Mouse (Mus musculus): ENCODE measurements around the gene Tbc1d21. TPM values are rescaled to one million over a fixed set of nuclear protein-coding genes. Genes with fewer than 3 reads are reported as not detected.
A peak's percentile ranks its signal among the peaks of the same experiment; 100 is the strongest.

The Tbc1d21 gene
- polyA plus RNA-seq, 1 experiment from 2014 or later: not detected

DNA sequence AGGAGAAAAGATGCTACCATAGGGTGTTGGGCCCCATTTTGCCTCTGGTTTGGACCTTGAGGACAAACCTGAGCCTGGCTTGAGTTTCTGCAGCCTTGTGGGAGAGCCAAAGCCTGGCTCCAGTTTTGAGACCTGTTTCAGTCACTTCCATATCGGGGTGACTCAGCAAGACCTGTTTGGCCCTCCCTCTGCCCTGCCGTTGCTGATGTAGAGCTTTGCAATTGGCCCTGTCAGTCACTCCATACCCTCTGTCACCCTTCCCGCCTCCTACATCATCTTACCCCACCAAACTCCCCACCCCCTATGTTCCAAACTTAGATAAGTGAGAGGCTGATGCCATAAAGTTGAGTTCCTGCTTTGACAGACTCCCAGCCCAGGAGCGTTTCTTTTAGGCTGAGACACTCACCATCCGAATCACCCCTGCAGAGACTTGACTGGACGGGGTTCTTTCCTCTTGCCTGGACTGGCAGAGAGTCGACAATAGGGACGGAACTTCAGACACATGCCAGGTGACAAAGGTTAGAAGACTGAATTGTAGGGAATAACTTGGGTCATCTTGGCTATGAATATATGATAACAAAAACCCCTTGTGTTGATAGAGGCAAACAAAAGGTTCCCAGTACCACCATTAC is 33.5 kb downstream of the Tbc1d21 start:
- no peak overlapping the region for H3K27ac ChIP-seq
- no peak overlapping the region for H3K4me2 ChIP-seq
- H3K36me3 ChIP-seq: no peaks in the 10 kb centered on the region
- ATAC-seq (ENCODE audit: insufficient number of reproducible peaks, low FRiP score, low TSS enrichment, low read depth): no peak
- H3K9ac ChIP-seq: no peak overlapping the region
- 66% methylated on average over 8 of the region's 8 CpGs for WGBS
- no peaks in the 10 kb centered on the region for H3K9me3 ChIP-seq
- no peaks in the 10 kb centered on the region for H3K27me3 ChIP-seq
- H3K4me3 ChIP-seq: no peak overlapping the region
- no peaks in the 10 kb centered on the region for H3K4me1 ChIP-seq

GRCm38 (mm10) chr9:58331276-58331675 is 39.0 kb downstream of the Tbc1d21 start:
- 52% methylated on average over 3 of the region's 3 CpGs for WGBS
- H3K27ac ChIP-seq: no peak overlapping the region
- no peak for ATAC-seq (ENCODE audit: insufficient number of reproducible peaks, low FRiP score, low TSS enrichment, low read depth)
- H3K9me3 ChIP-seq: no peaks in the 10 kb centered on the region
- H3K36me3 ChIP-seq: no peaks in the 10 kb centered on the region
- H3K4me1 ChIP-seq: 0 out of 2 replicates have a peak, but pooled peaks cover 2% of the 10 kb centered on the region
- no peak overlapping the region for H3K4me2 ChIP-seq
- H3K9ac ChIP-seq: no peak overlapping the region
- H3K27me3 ChIP-seq: 0 out of 2 replicates have a peak, but pooled peaks cover 3% of the 10 kb centered on the region
- no peak overlapping the region for H3K4me3 ChIP-seq

DNA sequence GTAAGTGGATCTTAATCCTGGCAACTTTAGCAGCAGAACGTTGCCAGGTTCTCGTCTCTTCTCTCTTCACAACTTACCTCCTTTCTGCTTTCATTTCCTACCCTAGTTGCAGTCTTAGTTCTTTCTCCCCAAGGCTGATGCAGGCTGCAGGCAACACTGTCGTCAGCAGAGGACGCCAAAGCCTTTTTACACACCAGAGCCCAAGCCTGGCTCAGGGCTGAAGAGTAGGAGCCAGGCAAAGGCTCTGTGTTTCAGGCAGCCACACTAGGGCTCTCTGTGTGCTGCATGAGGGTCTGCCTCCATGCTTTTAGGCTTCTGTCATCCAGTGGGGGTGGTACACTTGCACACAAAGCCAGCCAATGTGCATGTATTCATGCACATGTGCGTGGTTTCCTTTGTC is 40.0 kb downstream of the Tbc1d21 start:
- Histone ChIP-seq H3K9me3 (no peaks in the 10 kb centered on the region), H3K9ac (no peak overlapping the region), H3K36me3 (no peaks in the 10 kb centered on the region), H3K4me3 (no peak overlapping the region), H3K4me2 (no peak overlapping the region), H3K27ac (no peak overlapping the region), H3K4me1 (0 out of 2 replicates have a peak, but pooled peaks cover 2% of the 10 kb centered on the region), H3K27me3 (0 out of 2 replicates have a peak, but pooled peaks cover 3% of the 10 kb centered on the region)
- ATAC-seq (ENCODE audit: insufficient number of reproducible peaks, low FRiP score, low TSS enrichment, low read depth): no peak
- 16% methylated on average over 5 of the region's 5 CpGs for WGBS

GRCm38 (mm10) chr9:58327382-58327781 is 42.9 kb downstream of the Tbc1d21 start:
- no peaks in the 10 kb centered on the region for H3K9me3 ChIP-seq
- ATAC-seq (ENCODE audit: insufficient number of reproducible peaks, low FRiP score, low TSS enrichment, low read depth): no peak

DNA sequence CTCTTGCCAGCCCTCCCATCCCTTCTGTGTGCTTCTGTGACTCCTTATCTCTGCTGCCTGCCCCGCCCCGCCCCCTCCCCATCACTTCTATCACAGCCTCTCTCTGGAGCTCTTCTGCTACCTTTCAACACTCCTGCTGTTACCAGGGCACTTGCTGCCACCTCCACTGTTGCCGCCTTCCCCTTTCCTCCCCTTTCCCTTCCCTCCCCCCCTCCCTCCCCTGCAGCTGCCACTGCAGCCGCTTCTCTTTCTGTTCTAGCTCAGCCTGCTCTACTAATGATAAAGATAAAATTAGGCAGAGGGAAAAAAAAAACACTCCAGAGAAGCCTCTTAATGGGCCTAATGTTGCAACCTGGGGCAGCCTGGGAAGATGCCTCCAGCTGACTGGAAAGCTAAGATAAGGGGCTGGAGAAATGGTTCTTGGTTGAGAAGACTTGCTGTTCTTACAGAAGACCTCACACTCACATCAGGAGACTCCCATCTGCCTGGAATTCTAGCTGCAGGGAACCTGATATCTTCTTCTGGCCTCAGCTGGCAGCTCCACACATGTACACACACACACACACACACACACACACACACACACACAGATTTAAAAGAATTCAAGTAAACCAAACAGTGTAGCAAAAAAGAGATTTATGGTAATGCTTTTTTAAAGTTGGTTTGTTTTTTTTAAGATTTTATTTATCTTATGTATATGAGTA is 43.6 kb downstream of the Tbc1d21 start:
- Histone ChIP-seq H3K27ac (no peak overlapping the region), H3K4me1 (0 out of 2 replicates have a peak, but pooled peaks cover 2% of the 10 kb centered on the region), H3K4me3 (no peak overlapping the region), H3K36me3 (no peaks in the 10 kb centered on the region), H3K27me3 (0 out of 2 replicates have a peak, but pooled peaks cover 3% of the 10 kb centered on the region), H3K9me3 (no peaks in the 10 kb centered on the region), H3K9ac (no peak overlapping the region), H3K4me2 (no peak overlapping the region)
- 28% methylated on average over 4 of the region's 4 CpGs for WGBS
- no peak for ATAC-seq (ENCODE audit: insufficient number of reproducible peaks, low FRiP score, low TSS enrichment, low read depth)

More at GRCm38 (mm10) chr9:58327382-58327781, 42.9 kb downstream of the Tbc1d21 start:
- H3K4me2 ChIP-seq: no peak overlapping the region
- no peaks in the 10 kb centered on the region for H3K36me3 ChIP-seq
- 0 out of 2 replicates have a peak, but pooled peaks cover 3% of the 10 kb centered on the region for H3K27me3 ChIP-seq
- no peak overlapping the region for H3K4me3 ChIP-seq
- 0 out of 2 replicates have a peak, but pooled peaks cover 2% of the 10 kb centered on the region for H3K4me1 ChIP-seq
- no peak overlapping the region for H3K9ac ChIP-seq
- 33% methylated on average over 1 of the region's 1 CpGs for WGBS
- H3K27ac ChIP-seq: no peak overlapping the region

- Histone ChIP-seq H3K4me2 (no peak overlapping the region), H3K36me3 (no peaks in the 10 kb centered on the region), H3K9ac (no peak overlapping the region), H3K9me3 (no peaks in the 10 kb centered on the region), H3K4me3 (no peak overlapping the region), H3K27ac (no peak overlapping the region), H3K4me1 (peaks cover 22% of the 10 kb centered on the region), H3K27me3 (no peaks in the 10 kb centered on the region)
- no peak for ATAC-seq (ENCODE audit: insufficient number of reproducible peaks, low FRiP score, low TSS enrichment, low read depth)
- WGBS: 97% methylated on average over 3 of the region's 3 CpGs
Measured at GRCm38 (mm10) chr9:58321681-58322080, 48.6 kb downstream of the Tbc1d21 start.

DNA sequence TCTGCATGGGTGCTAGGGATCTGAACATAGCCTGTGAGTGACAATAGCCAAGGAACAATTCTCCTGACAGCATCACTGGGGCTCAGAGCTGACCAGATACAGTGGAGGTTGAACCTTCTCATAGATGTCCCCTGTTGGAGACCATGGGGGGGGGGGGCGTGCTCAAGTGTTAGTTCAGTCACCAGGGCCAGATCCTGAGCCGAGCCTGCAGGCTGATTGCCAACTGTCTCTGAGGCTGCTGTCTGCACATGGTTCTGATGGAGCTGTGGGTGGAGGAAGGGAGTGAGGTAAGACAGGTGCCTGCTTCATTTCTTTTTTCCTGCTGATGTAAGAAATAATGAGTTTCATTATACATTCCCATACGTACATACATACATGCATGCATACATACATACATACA is 51.9 kb downstream of the Tbc1d21 start:
- H3K27ac ChIP-seq: no peak overlapping the region
- H3K4me3 ChIP-seq: no peak overlapping the region
- H3K36me3 ChIP-seq: no peaks in the 10 kb centered on the region
- H3K9me3 ChIP-seq: no peaks in the 10 kb centered on the region
- H3K9ac ChIP-seq: no peak overlapping the region
- peaks cover 53% of the 10 kb centered on the region for H3K4me1 ChIP-seq
- WGBS: 55% methylated on average over 3 of the region's 3 CpGs
- H3K27me3 ChIP-seq: no peaks in the 10 kb centered on the region
- no peak overlapping the region for H3K4me2 ChIP-seq
- no peak for ATAC-seq (ENCODE audit: insufficient number of reproducible peaks, low FRiP score, low TSS enrichment, low read depth)

DNA sequence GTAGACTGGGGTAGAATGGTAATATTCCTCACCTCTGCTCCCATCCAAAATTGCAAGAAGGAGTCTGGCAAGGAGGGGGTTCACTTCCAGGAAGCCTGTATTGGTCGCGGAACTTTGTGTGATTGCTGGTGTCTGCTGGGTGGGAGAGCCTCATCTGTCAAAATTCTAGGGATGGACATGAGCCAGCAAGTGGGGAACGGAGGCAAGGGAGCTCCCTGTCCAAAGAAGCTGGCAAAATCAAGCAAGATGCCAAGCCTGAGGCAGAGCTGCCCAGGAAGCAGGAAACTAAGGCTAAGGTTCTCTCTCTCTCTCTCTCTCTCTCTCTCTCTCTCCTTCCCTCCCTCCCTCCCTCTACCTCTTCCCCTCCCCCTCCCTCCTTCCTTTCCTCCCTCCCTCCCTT is 52.9 kb downstream of the Tbc1d21 start:
- Histone ChIP-seq H3K36me3 (no peaks in the 10 kb centered on the region), H3K4me1 (peaks cover 62% of the 10 kb centered on the region), H3K4me2 (no peak overlapping the region), H3K27ac (peak overlapping the region; percentile 93), H3K9me3 (no peaks in the 10 kb centered on the region), H3K4me3 (no peak overlapping the region), H3K9ac (no peak overlapping the region), H3K27me3 (no peaks in the 10 kb centered on the region)
- no peak for ATAC-seq (ENCODE audit: insufficient number of reproducible peaks, low FRiP score, low TSS enrichment, low read depth)
- 31% methylated on average over 3 of the region's 3 CpGs for WGBS

DNA sequence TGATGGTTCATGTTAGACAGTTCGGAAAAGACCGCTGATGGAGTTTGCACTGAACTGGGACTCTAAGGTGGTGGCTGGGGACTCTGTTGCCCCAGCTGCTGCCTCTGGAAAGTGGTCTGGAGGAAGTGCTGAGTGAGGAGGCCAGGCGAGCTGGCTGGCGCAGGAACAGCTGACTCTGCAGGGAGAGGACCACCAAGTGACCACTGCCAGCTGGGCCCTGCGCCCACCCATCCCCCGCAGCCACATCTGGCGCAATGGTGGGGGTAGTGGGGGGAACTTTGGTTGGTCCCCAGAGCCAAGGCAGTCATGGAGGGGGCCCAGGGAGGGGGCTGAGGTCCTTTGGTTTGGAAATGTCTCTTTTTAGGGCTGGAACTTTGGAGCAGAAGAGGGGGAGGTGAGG is 53.5 kb downstream of the Tbc1d21 start:
- Histone ChIP-seq H3K9ac (no peak overlapping the region), H3K9me3 (no peaks in the 10 kb centered on the region), H3K27ac (peak overlapping the region; percentile 93), H3K36me3 (no peaks in the 10 kb centered on the region), H3K4me2 (0 out of 2 replicates have a peak overlapping the region, but pooled peaks have one; percentile 10), H3K27me3 (0 out of 2 replicates have a peak, but pooled peaks cover under 1% of the 10 kb centered on the region), H3K4me1 (peaks cover 68% of the 10 kb centered on the region), H3K4me3 (no peak overlapping the region)
- 47% methylated on average over 7 of the region's 7 CpGs for WGBS
- peak; percentile 20; the same call in 1 of the 2 replicates for ATAC-seq (ENCODE audit: insufficient number of reproducible peaks, low FRiP score, low TSS enrichment, low read depth)

DNA sequence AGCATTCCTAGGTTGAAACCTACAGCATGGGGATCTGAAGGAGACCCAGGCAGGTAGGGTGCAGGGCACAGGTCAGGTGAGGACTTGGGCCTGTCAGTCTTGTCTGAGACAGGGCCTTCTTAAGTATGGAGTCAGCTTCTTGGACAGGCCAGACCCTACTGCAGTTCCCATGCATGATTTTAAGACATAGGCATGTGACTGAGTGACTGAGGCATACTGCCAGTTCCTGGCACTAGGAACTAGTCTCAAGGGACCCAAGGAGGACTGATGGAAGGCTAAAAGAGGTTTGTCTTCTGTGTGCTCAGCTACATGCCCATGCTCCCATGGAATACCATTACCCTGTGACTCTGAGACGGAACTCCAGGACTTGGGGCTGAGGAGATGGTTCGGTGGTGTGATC is 54.4 kb downstream of the Tbc1d21 start:
- WGBS: 60% methylated on average over 2 of the region's 2 CpGs
- H3K36me3 ChIP-seq: no peaks in the 10 kb centered on the region
- ATAC-seq (ENCODE audit: insufficient number of reproducible peaks, low FRiP score, low TSS enrichment, low read depth): no peak
- H3K27ac ChIP-seq: peak overlapping the region; percentile 93
- peaks cover 4% of the 10 kb centered on the region; the same call in 1 of the 2 replicates for H3K27me3 ChIP-seq
- no peak overlapping the region for H3K4me3 ChIP-seq
- H3K4me2 ChIP-seq: no peak overlapping the region
- H3K4me1 ChIP-seq: peaks cover 77% of the 10 kb centered on the region
- no peaks in the 10 kb centered on the region for H3K9me3 ChIP-seq
- no peak overlapping the region for H3K9ac ChIP-seq

- Histone ChIP-seq H3K9ac (peak overlapping the region; percentile 37; the same call in 1 of the 2 replicates), H3K4me1 (peaks cover 86% of the 10 kb centered on the region), H3K27ac (peak overlapping the region; percentile 93), H3K27me3 (peaks cover 4% of the 10 kb centered on the region; the same call in 1 of the 2 replicates), H3K36me3 (no peaks in the 10 kb centered on the region), H3K9me3 (no peaks in the 10 kb centered on the region), H3K4me2 (peak overlapping the region; percentile 8; the same call in 1 of the 2 replicates), H3K4me3 (no peak overlapping the region)
- peak; percentile 51 for ATAC-seq (ENCODE audit: insufficient number of reproducible peaks, low FRiP score, low TSS enrichment, low read depth)
- 23% methylated on average over 5 of the region's 5 CpGs for WGBS
Measured at GRCm38 (mm10) chr9:58314682-58315360, 55.4 kb downstream of the Tbc1d21 start.
